Mouse (Mus musculus): ENCODE results near the gene Knl1.

Gene Knl1

DNA sequence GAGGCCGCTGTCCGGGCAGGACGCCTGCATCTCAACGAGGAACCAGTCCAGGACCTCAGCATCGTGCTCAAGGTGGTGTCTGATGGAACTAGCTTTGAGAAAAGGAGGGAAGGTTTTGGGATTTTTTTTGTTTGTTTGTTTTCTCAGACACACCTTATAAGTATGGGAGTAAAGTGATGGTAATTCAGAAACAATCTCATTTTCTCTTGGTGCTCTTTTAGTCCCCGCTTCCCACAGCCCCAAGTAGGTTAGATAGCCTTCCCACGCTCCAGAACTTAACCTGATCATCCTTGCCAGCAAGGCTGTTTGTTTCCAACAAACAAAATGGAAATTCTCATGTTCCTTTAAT, 11.5 kb upstream of the Knl1 start:
- DNase-seq (ENCODE audit: low spot score in 2 of 2) = no peak

- peak in 1 of 2 experiments; percentile 33 for DNase-seq (ENCODE audit: low spot score in 2 of 2)
These were observed 6.0 kb upstream of the Knl1 start for GRCm38 (mm10) chr2:119040882-119041281.

- no peak for DNase-seq (ENCODE audit: low spot score in 2 of 2)
These were observed 1.8 kb upstream of the Knl1 start for GRCm38 (mm10) chr2:119045163-119045562.

DNA sequence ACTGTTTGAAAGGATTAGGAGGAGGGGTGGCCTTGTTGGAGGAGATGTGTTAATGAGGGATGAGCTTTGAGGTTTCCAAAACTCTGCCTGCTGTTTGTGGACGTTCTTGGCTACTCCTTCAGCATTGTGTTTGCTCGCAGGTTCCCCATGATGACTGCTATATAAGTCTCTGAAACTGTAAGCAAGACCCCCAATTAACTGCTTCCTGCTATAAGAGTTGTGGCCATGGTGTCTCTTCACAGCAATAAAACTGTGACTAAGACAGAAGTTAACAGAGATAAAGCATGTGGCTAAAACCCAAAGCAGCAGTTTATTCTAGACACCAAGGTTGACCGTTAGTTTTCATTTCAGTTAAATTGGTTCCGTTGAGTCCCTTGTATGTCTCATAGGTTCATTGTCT, 930 bp downstream of the Knl1 start:
- no peak for DNase-seq (ENCODE audit: low spot score in 2 of 2)

GRCm38 (mm10) chr2:119050132-119050650, 3.3 kb downstream of the Knl1 start:
- DNase-seq (ENCODE audit: low spot score in 2 of 2) = no peak

GRCm38 (mm10) chr2:119060139-119060538, 13.2 kb downstream of the Knl1 start:
- DNase-seq (ENCODE audit: low spot score in 2 of 2) = no peak

DNA sequence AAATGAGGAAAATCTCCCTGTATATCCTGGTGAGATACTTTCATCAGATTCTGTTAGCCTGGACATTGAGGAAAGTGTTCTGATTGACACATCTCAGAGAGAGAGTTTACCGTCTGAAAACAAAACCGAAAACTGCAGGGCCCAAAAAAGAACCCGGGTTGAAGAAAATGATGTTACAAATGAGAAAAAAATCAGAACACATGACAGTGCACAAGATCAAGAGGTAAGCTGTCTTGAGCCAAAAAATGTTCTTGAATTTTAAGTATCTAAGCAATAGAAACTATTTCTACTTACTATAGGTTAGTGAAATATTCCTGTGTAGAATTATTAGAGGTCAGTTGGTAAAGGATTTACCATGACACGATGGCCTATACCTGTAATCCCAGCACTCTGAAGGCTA, 25.5 kb downstream of the Knl1 start:
- no peak for DNase-seq (ENCODE audit: low spot score in 2 of 2)

DNA sequence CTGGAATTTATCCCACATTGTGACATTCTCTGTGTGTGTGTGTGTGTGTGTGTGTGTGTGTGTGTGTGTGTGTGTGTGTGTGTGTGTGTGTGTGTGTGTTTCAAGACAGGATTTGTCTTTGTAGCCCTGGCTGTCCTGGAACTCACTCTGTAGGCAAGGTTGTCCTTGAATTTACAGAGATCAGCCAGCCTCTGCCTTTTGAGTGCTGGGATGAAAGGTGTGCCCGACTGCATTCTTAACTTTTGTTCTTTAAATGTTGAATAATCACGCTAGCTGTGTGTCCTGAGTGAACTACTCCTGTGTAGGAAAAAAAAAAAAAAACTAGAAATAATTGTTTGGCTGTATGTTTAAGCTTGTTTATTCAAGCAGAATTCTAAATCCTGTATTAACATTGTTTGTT, 39.2 kb downstream of the Knl1 start:
- no peak for DNase-seq (ENCODE audit: low spot score in 2 of 2)

GRCm38 (mm10) chr2:119101552-119101951, 54.6 kb downstream of the Knl1 start:
- no peak for DNase-seq (ENCODE audit: low spot score in 2 of 2)

GRCm38 (mm10) chr2:119106583-119106982, 59.7 kb downstream of the Knl1 start:
- no peak for DNase-seq (ENCODE audit: low spot score in 2 of 2)

- DNase-seq (ENCODE audit: low spot score in 2 of 2) = peak in 1 of 2 experiments; percentile 31
These were observed 61.6 kb downstream of the Knl1 start for GRCm38 (mm10) chr2:119108554-119108953.

GRCm38 (mm10) chr2:119111060-119111459, 64.1 kb downstream of the Knl1 start:
- no peak for DNase-seq (ENCODE audit: low spot score in 2 of 2)

GRCm38 (mm10) chr2:119112438-119113112, 65.7 kb downstream of the Knl1 start, which contains the start of gene Rad51:
Gene Rad51, plus strand, starts transcription at chr2:119112793.
- DNase-seq (ENCODE audit: low spot score in 2 of 2) = peak; percentile 85 to 90

GRCm38 (mm10) chr2:119113121-119113925, 66.4 kb downstream of the Knl1 start:
- no peak for DNase-seq (ENCODE audit: low spot score in 2 of 2)

DNA sequence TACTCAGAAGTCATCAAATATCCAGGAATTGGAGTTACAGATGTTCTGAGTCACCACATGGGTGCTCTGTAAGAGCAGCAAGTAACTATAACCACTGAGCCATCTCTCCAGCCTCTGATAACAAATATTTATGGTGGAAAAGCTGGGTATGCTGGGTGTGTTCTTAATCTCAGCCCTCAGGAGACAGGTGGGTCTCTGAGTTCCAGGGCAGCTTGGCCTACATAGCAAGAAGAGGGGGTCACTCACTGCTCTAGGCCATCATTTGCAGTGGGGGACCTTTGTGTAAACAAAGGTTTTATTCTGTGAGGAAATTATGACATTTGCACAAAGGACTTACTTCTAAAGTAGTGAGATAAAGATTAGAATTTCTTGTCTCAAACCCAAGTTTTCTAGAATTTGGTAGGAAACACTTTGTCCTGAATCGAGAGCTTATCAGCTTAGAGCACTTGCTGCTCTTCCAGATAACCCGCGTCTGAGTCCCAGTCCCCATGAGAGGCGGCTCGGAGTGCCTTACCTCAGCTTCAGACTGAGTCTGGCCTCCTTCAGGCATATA, 89.5 kb downstream of the Knl1 start:
- peak in 1 of 2 experiments; percentile 49 for DNase-seq (ENCODE audit: low spot score in 2 of 2)

DNA sequence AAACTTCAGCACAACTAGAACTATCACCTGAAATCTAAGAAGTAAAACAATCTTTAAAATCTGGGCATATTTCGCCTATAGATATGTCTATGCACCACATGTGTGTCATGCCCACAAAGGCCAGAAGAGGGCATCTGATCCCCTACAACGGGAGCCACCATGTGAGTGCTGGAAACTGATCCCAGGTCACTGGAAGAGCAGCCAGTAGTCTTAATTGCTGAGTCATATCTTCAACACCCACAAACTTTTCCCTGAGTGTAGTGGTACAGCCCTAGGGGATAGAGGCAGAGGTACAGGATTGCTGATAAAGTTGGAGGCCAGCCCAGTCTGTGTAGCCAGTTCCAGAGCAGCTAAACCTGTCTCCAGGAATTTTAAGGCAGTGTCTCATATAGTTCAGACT, 98.3 kb downstream of the Knl1 start:
- DNase-seq (ENCODE audit: low spot score in 2 of 2) = no peak

DNA sequence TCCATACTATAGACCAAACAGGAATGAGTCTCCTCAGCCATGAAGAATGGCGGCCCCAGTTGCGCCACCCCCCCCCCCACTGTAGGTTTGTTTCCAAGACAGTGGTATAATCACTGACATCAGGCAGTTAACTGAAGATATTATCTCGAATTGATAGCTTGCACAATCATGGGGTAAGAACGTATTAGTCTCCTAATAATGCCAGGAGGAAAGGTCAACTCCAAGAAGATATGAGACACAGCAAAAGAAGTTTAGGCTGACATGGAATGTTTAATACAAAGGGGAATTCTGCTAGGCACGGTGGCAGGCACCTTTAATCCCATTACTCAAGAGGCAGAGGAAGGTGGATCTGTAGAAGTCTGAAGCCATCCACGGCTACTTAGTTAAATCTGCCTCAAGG, 99.5 kb downstream of the Knl1 start:
- no peak for DNase-seq (ENCODE audit: low spot score in 2 of 2)

DNA sequence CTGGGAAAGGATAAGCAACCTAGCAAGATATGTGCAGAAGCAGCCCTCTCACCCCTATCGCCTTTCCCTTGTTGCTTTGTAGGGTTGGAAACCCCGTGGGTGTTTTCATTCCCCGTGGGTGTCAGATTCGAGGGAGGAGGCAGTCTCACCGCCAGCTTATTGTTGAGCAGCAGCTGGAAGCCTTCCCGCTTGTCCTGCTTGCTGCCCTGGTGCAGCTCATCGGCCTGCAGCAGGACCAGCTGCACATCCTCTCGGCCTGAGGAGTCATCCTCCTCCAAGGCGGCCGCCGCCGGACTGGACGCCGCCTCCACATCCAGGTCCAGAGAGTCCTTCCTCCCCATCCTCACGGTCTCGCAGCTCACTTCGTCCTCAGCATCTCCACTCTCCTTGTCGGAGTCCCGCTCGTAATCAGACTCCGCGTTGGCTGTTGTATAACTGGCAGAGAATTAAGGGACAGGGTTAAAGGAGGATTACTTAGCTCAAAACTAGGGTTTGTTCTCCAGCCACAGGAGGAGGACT, 100.3 kb downstream of the Knl1 start:
- no peak for DNase-seq (ENCODE audit: low spot score in 2 of 2)

DNA sequence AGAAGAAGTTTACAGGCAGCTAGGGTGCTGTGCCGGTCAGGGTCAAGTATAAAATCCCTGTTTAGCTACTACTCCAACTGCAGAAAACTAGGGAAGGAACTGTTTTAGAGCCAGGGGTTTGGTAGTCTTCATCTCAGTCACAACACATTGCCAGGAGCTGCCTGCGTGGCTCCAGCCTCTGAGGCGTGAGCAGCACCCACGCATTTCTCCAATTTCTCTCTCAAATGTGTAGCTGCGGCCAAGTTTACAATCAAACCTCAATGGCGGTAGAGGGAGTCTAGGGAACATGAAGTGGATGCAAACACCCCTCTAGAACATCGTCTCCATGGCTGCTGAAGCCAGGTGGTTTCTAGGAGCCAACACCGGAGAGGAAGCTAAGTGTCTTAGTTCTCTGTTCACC, 100.9 kb downstream of the Knl1 start:
- DNase-seq (ENCODE audit: low spot score in 2 of 2) = no peak

GRCm38 (mm10) chr2:119152255-119152654, 105.3 kb downstream of the Knl1 start:
- no peak for DNase-seq (ENCODE audit: low spot score in 2 of 2)

DNA sequence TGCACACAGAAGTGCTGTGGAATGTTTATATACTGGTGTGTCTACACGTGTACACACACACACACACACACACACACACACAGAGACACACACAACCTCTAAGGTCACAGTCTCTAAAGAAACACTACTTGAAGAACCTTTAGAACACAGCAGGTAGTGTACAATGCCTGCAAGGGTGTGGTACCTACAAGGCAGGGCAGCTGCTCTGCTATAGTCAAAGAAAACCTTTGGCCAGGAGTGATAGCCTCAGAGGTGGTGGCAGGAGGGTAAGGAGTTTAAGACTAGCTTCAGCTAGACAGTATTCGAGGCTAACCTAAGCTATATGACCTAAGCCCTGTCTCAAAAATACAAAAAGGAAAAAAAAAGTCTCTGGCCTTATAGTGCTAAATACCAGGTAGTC, 107.8 kb downstream of the Knl1 start:
- no peak for DNase-seq (ENCODE audit: low spot score in 2 of 2)
